ENCODE assay signal across 8 mouse cellular contexts in the genomic region with DNA sequence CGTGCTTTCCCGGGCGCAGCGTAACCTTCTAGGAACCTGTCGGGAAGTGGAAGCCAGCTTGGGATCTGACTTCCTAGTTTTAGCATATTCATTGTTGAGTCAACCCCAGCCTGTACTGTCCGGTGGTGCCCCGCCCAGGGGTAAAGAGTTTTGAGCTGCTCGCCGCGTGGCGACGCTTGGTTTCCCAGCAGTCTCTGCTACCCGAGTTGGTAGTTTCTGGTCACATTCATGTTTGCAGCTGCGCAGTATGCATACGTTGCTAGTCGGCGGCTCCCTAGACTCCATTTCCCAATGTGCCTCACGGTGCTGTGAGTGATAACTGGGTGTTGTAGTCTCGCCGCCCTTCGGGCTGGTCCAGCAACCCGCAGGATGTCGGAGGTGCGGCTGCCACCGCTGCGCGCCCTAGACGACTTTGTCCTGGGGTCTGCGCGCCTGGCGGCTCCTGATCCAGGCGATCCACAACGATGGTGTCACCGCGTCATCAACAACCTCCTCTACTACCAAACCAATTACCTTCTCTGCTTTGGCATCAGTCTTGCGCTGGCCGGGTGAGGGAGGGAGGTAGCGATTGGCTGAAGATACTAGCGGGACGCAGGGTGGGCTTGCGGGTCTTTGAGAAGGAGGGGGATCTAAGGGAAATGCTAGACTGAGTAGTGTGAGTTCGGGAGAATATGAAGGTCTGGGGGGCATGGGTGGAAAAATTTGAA. TPM values are rescaled to one million over a fixed set of nuclear protein-coding genes. Genes with fewer than 3 reads are reported as not detected.
DNase-seq lines count a peak whose midpoint lies in the region; ATAC-seq and TF ChIP-seq lines count a peak whose summit lies in the region.

Praf2 (plus strand) TSS at position 225 of the 707 bp plus-strand sequence.

- intact Hi-C loops in gastrocnemius, adult 2 months (cut with DNase I): no loop called here

- no peaks in the 10 kb centered on the region for H3K27me3 ChIP-seq in hindbrain, postnatal 0 days (ENCODE audit: insufficient read depth, low read length)
- no peaks in the 10 kb centered on the region for H3K27me3 ChIP-seq in megakaryocyte, embryonic 14.5 days (replicated peaks)

- H3K9ac ChIP-seq in hindbrain, postnatal 0 days (replicated peaks; ENCODE audit: low read length): peak within 1 kb of the TSS; percentile 43

- no peak for TF ChIP-seq CTCF in gastrocnemius, adult 2 months (IDR thresholded peaks at IDR 0.05)
- TF ChIP-seq CTCF in hindbrain, postnatal 0 days (IDR thresholded peaks at IDR 0.05; ENCODE audit: low read depth): peak; percentile 13; the same call in 1 of the 2 replicates

- peak within 1 kb of the TSS; percentile 55 for H3K4me2 ChIP-seq in hindbrain, postnatal 0 days (ENCODE audit: low read depth, low read length)

- peak within 1 kb of the TSS; percentile 71 for H3K4me3 ChIP-seq in gastrocnemius, adult 2 months
- H3K4me3 ChIP-seq in hindbrain, postnatal 0 days (ENCODE audit: low read length): peak within 1 kb of the TSS; percentile 42
- peak within 1 kb of the TSS; percentile 91 for H3K4me3 ChIP-seq in megakaryocyte, embryonic 14.5 days (replicated peaks)

- ATAC-seq in hindbrain, postnatal 0 days: peak; percentile 95

- H3K4me1 ChIP-seq in hindbrain, postnatal 0 days (ENCODE audit: insufficient read depth, low read length): no peaks in the 10 kb centered on the region
- peaks cover 45% of the 10 kb centered on the region for H3K4me1 ChIP-seq in megakaryocyte, embryonic 14.5 days

- peak within 1 kb of the TSS; percentile 77 for H3K27ac ChIP-seq in gastrocnemius, adult 2 months
- H3K27ac ChIP-seq in hindbrain, postnatal 0 days: peak within 1 kb of the TSS; percentile 76

- H3K36me3 ChIP-seq in hindbrain, postnatal 0 days (ENCODE audit: insufficient read depth, low read length): no peaks in the 10 kb centered on the region
- H3K36me3 ChIP-seq in megakaryocyte, embryonic 14.5 days (replicated peaks; ENCODE audit: low read length): peaks cover 44% of the 10 kb centered on the region

- WGBS in hindbrain, postnatal 0 days: 32% methylated on average over 42 of the region's 42 CpGs

- H3K9me3 ChIP-seq in hindbrain, postnatal 0 days (ENCODE audit: low read length): no peaks in the 10 kb centered on the region
- no peaks in the 10 kb centered on the region for H3K9me3 ChIP-seq in megakaryocyte, embryonic 14.5 days

- peak; percentile 96 for DNase-seq in ZHBTc4 (ENCODE audit: low read depth, low spot score)
- DNase-seq in cerebellum, postnatal 4 days (ENCODE audit: low spot score in 2 of 2): peak; percentile 31 to 58
- DNase-seq in gastrocnemius, adult 2 months: peak; percentile 83
- peak; percentile 90 for DNase-seq in hindbrain, postnatal 0 days (ENCODE audit: low spot score)
- DNase-seq in left cerebral cortex, adult 8-10 months (ENCODE audit: low spot score in 2 of 2): peak; percentile 66 to 82
- peak; percentile 84 to 91 for DNase-seq in right cerebral cortex, postnatal 10 days (ENCODE audit: low spot score in 2 of 2)
- peak; percentile 67 to 74 for DNase-seq in urinary bladder, postnatal 4 days (ENCODE audit: low spot score in 2 of 2)

RNA-seq across cellular contexts. Expression of gene Praf2, which starts in this region (rescaled TPM):
- total RNA-seq in gastrocnemius, adult 2 months (2021): 1 to 10 TPM; 3.3 to 6.7 TPM
- 134 and 137 TPM in 2 replicates for total RNA-seq in hindbrain, postnatal 0 days (2014; rRNA removed)
- 129 and 134 TPM in 2 replicates for polyA plus RNA-seq in hindbrain, postnatal 0 days (2015; fragmentation: Nextera tagmentation; extraction: Ambion mirVana)
- 100 to 1,000 TPM in 3 of 4 experiments, 10 to 100 TPM in 1; 93.3 to 107 (median 103) TPM for total RNA-seq in left cerebral cortex, adult 8-10 months (2022)
- polyA plus RNA-seq in megakaryocyte, embryonic 14.5 days (2012; ENCODE audit: insufficient read depth, low replicate concordance): 28.2 and 91.3 TPM in 2 replicates

Comparison
In these comparisons a context has a peak if more than half of its experiments do, and no peak if none do; other contexts are left out.
1. Peak in every context shown above with its lines: DNase-seq, ATAC-seq, H3K4me3 ChIP-seq and H3K27ac ChIP-seq.
2. RNA of gene Praf2 (total RNA-seq): 134 to 137 TPM in hindbrain, postnatal 0 days and 93.3 to 107 TPM in left cerebral cortex, adult 8-10 months; 3.3 to 6.7 TPM in gastrocnemius, adult 2 months; every median in the first group is over 10 times any median in the second.
3. DNase-seq: peak in every context shown above with its lines; median percentile 96 in ZHBTc4; 90 in hindbrain, postnatal 0 days; 88 in right cerebral cortex, postnatal 10 days; 83 in gastrocnemius, adult 2 months; 74 in left cerebral cortex, adult 8-10 months; 70 in urinary bladder, postnatal 4 days; 44 in cerebellum, postnatal 4 days.